Mouse (Mus musculus): ENCODE data around the gene Naa35. TPM values are rescaled to one million over a fixed set of nuclear protein-coding genes. Genes with fewer than 3 reads are reported as not detected.

Naa35 gene
- polyA plus RNA-seq (2012; ENCODE audit: insufficient read depth, low replicate concordance): 4.9 and 10.7 TPM in 2 replicates

- no peaks in the 10 kb centered on the region for H3K9me3 ChIP-seq
Observed at GRCm38 (mm10) chr13:59584947-59585647, at the start of gene Naa35, which contains the start of gene Agtpbp1. Gene Naa35, plus strand, starts transcription at chr13:59585259. Gene Agtpbp1, minus strand, starts transcription at chr13:59585227.

GRCm38 (mm10) chr13:59535746-59536145, 49.3 kb upstream of the Naa35 start:
- no peak overlapping the region for H3K4me3 ChIP-seq (replicated peaks)
- H3K36me3 ChIP-seq (replicated peaks; ENCODE audit: low read length): peaks cover 92% of the 10 kb centered on the region
- peaks cover 14% of the 10 kb centered on the region for H3K4me1 ChIP-seq
- no peaks in the 10 kb centered on the region for H3K27me3 ChIP-seq (replicated peaks)
- H3K9me3 ChIP-seq: peaks cover 3% of the 10 kb centered on the region; the same call in 1 of the 2 replicates
- TF ChIP-seq FLI1 (IDR thresholded peaks at IDR 0.05; ENCODE audit: low read length): no peak

More at GRCm38 (mm10) chr13:59584947-59585647, at the start of gene Naa35, which contains the start of gene Agtpbp1:
- peaks cover 34% of the 10 kb centered on the region for H3K36me3 ChIP-seq (replicated peaks; ENCODE audit: low read length)
- no peak for TF ChIP-seq GATA1 (IDR thresholded peaks at IDR 0.05; ENCODE audit: borderline replicate concordance, low read length)
- peak; percentile 58 for TF ChIP-seq FLI1 (IDR thresholded peaks at IDR 0.05; ENCODE audit: low read length)
- H3K4me3 ChIP-seq (replicated peaks): peak within 1 kb of the TSS; percentile 95
- peaks cover 41% of the 10 kb centered on the region for H3K4me1 ChIP-seq
- no peaks in the 10 kb centered on the region for H3K27me3 ChIP-seq (replicated peaks)

- H3K4me1 ChIP-seq: peaks cover 11% of the 10 kb centered on the region
- H3K36me3 ChIP-seq (replicated peaks; ENCODE audit: low read length): peaks cover 83% of the 10 kb centered on the region
Observed at GRCm38 (mm10) chr13:59536631-59537030, 48.4 kb upstream of the Naa35 start.

GRCm38 (mm10) chr13:59538661-59539060, 46.4 kb upstream of the Naa35 start:
- H3K36me3 ChIP-seq (replicated peaks; ENCODE audit: low read length): peaks cover 72% of the 10 kb centered on the region

More at GRCm38 (mm10) chr13:59536631-59537030, 48.4 kb upstream of the Naa35 start:
- peaks cover 3% of the 10 kb centered on the region; the same call in 1 of the 2 replicates for H3K9me3 ChIP-seq
- no peak overlapping the region for H3K4me3 ChIP-seq (replicated peaks)
- TF ChIP-seq FLI1 (IDR thresholded peaks at IDR 0.05; ENCODE audit: low read length): no peak
- TF ChIP-seq GATA1 (IDR thresholded peaks at IDR 0.05; ENCODE audit: borderline replicate concordance, low read length): no peak
- no peaks in the 10 kb centered on the region for H3K27me3 ChIP-seq (replicated peaks)

GRCm38 (mm10) chr13:59540030-59540429, 45.0 kb upstream of the Naa35 start:
- Histone ChIP-seq H3K4me3 (replicated peaks) (no peak overlapping the region), H3K4me1 (peaks cover 36% of the 10 kb centered on the region), H3K36me3 (replicated peaks; ENCODE audit: low read length) (peaks cover 58% of the 10 kb centered on the region), H3K27me3 (replicated peaks) (no peaks in the 10 kb centered on the region), H3K9me3 (peaks cover 3% of the 10 kb centered on the region; the same call in 1 of the 2 replicates)
- TF ChIP-seq FLI1 (IDR thresholded peaks at IDR 0.05; ENCODE audit: low read length): no peak
- TF ChIP-seq GATA1 (IDR thresholded peaks at IDR 0.05; ENCODE audit: borderline replicate concordance, low read length): no peak

More at GRCm38 (mm10) chr13:59538661-59539060, 46.4 kb upstream of the Naa35 start:
- TF ChIP-seq GATA1 (IDR thresholded peaks at IDR 0.05; ENCODE audit: borderline replicate concordance, low read length) (no peak), FLI1 (IDR thresholded peaks at IDR 0.05; ENCODE audit: low read length) (no peak)
- peaks cover 3% of the 10 kb centered on the region; the same call in 1 of the 2 replicates for H3K9me3 ChIP-seq
- H3K27me3 ChIP-seq (replicated peaks): no peaks in the 10 kb centered on the region
- H3K4me3 ChIP-seq (replicated peaks): no peak overlapping the region
- peaks cover 23% of the 10 kb centered on the region for H3K4me1 ChIP-seq

GRCm38 (mm10) chr13:59542411-59542810, 42.6 kb upstream of the Naa35 start:
- Histone ChIP-seq H3K27me3 (replicated peaks) (no peaks in the 10 kb centered on the region), H3K36me3 (replicated peaks; ENCODE audit: low read length) (peaks cover 34% of the 10 kb centered on the region), H3K4me3 (replicated peaks) (no peak overlapping the region), H3K4me1 (peaks cover 57% of the 10 kb centered on the region), H3K9me3 (peaks cover 3% of the 10 kb centered on the region; the same call in 1 of the 2 replicates)
- no peak for TF ChIP-seq FLI1 (IDR thresholded peaks at IDR 0.05; ENCODE audit: low read length)
- TF ChIP-seq GATA1 (IDR thresholded peaks at IDR 0.05; ENCODE audit: borderline replicate concordance, low read length): no peak

GRCm38 (mm10) chr13:59547091-59547490, 38.0 kb upstream of the Naa35 start:
- H3K36me3 ChIP-seq (replicated peaks; ENCODE audit: low read length): peaks cover 13% of the 10 kb centered on the region
- no peaks in the 10 kb centered on the region for H3K27me3 ChIP-seq (replicated peaks)

GRCm38 (mm10) chr13:59547716-59548115, 37.3 kb upstream of the Naa35 start:
- H3K4me1 ChIP-seq: peaks cover 78% of the 10 kb centered on the region
- no peak overlapping the region for H3K4me3 ChIP-seq (replicated peaks)
- H3K27me3 ChIP-seq (replicated peaks): no peaks in the 10 kb centered on the region
- TF ChIP-seq GATA1 (IDR thresholded peaks at IDR 0.05; ENCODE audit: borderline replicate concordance, low read length) (no peak), FLI1 (IDR thresholded peaks at IDR 0.05; ENCODE audit: low read length) (no peak)
- peaks cover 11% of the 10 kb centered on the region for H3K36me3 ChIP-seq (replicated peaks; ENCODE audit: low read length)
- no peaks in the 10 kb centered on the region for H3K9me3 ChIP-seq

More at GRCm38 (mm10) chr13:59547091-59547490, 38.0 kb upstream of the Naa35 start:
- Histone ChIP-seq H3K4me3 (replicated peaks) (no peak overlapping the region), H3K4me1 (peaks cover 84% of the 10 kb centered on the region), H3K9me3 (no peaks in the 10 kb centered on the region)
- TF ChIP-seq FLI1 (IDR thresholded peaks at IDR 0.05; ENCODE audit: low read length): no peak
- no peak for TF ChIP-seq GATA1 (IDR thresholded peaks at IDR 0.05; ENCODE audit: borderline replicate concordance, low read length)

- Histone ChIP-seq H3K36me3 (replicated peaks; ENCODE audit: low read length) (peaks cover 6% of the 10 kb centered on the region), H3K9me3 (no peaks in the 10 kb centered on the region), H3K4me3 (replicated peaks) (no peak overlapping the region), H3K4me1 (peaks cover 66% of the 10 kb centered on the region), H3K27me3 (replicated peaks) (no peaks in the 10 kb centered on the region)
- TF ChIP-seq FLI1 (IDR thresholded peaks at IDR 0.05; ENCODE audit: low read length) (no peak), GATA1 (IDR thresholded peaks at IDR 0.05; ENCODE audit: borderline replicate concordance, low read length) (no peak)
Observed at GRCm38 (mm10) chr13:59549318-59549798, 35.7 kb upstream of the Naa35 start.

- Histone ChIP-seq H3K4me1 (peaks cover 61% of the 10 kb centered on the region), H3K36me3 (replicated peaks; ENCODE audit: low read length) (peaks cover 6% of the 10 kb centered on the region), H3K4me3 (replicated peaks) (no peak overlapping the region), H3K27me3 (replicated peaks) (no peaks in the 10 kb centered on the region), H3K9me3 (no peaks in the 10 kb centered on the region)
- TF ChIP-seq GATA1 (IDR thresholded peaks at IDR 0.05; ENCODE audit: borderline replicate concordance, low read length) (no peak), FLI1 (IDR thresholded peaks at IDR 0.05; ENCODE audit: low read length) (no peak)
Observed at GRCm38 (mm10) chr13:59552286-59552685, 32.8 kb upstream of the Naa35 start.
